Mouse (Mus musculus): Measurements from ENCODE around the gene Tat. TPM values are rescaled to one million over a fixed set of nuclear protein-coding genes. Genes with fewer than 3 reads are reported as not detected.

The Tat gene
- not detected in 2 replicates for polyA plus RNA-seq (2015; fragmentation: Nextera tagmentation; extraction: Ambion mirVana)

GRCm38 (mm10) chr8:109990224-109990623 is at the start of gene Tat:
TSS of gene Tat (plus strand) at chr8:109990437.

GRCm38 (mm10) chr8:109961693-109962367 is 28.4 kb upstream of the Tat start, which contains the start of gene Marveld3:
TSS of gene Marveld3 (minus strand) at chr8:109962203.

GRCm38 (mm10) chr8:110039659-110040058 is 49.4 kb downstream of the Tat start, which contains the start of gene Chst4:
TSS of gene Chst4 (minus strand) at chr8:110039740.

Other genes with a start within 250 kb of the Tat start
- gene Ap1g1, start 211.9 kb upstream of the Tat start, polyA plus RNA-seq (2015; fragmentation: Nextera tagmentation; extraction: Ambion mirVana) = 31.9 and 32.2 TPM in 2 replicates
- gene Phlpp2, start 121.9 kb upstream of the Tat start, polyA plus RNA-seq (2015; fragmentation: Nextera tagmentation; extraction: Ambion mirVana) = 4.2 and 5.0 TPM in 2 replicates
- 1.6 and 1.7 TPM in 2 replicates for gene Marveld3, start 28.2 kb upstream of the Tat start, polyA plus RNA-seq (2015; fragmentation: Nextera tagmentation; extraction: Ambion mirVana)
- gene Chst4, start 49.3 kb downstream of the Tat start, polyA plus RNA-seq (2015; fragmentation: Nextera tagmentation; extraction: Ambion mirVana) = not detected in 2 replicates
- 17.2 and 19.5 TPM in 2 replicates for gene Zfp612, start 89.3 kb downstream of the Tat start, polyA plus RNA-seq (2015; fragmentation: Nextera tagmentation; extraction: Ambion mirVana)
- gene Gm21964, start 110.8 kb downstream of the Tat start, polyA plus RNA-seq (2015; fragmentation: Nextera tagmentation; extraction: Ambion mirVana) = not detected in 2 replicates
- gene Gm17720, start 112.3 kb downstream of the Tat start, polyA plus RNA-seq (2015; fragmentation: Nextera tagmentation; extraction: Ambion mirVana) = not detected in 2 replicates
- gene Calb2, start 177.8 kb downstream of the Tat start, polyA plus RNA-seq (2015; fragmentation: Nextera tagmentation; extraction: Ambion mirVana) = 96.3 and 111 TPM in 2 replicates
- gene Cmtr2, start 225.2 kb downstream of the Tat start, polyA plus RNA-seq (2015; fragmentation: Nextera tagmentation; extraction: Ambion mirVana) = 5.9 and 6.3 TPM in 2 replicates

Data from neural tube, postnatal 0 days (tissue).